Mouse (Mus musculus) embryonic fibroblast, embryonic 13.5 days (primary cell): ENCODE results near the gene Zfp428.

Experiments
- CTCF ChIP-seq: IDR thresholded peaks from 2 replicates; pipeline ENCODE4 v1.5.1; 2011; ENCODE audit warnings: mild to moderate bottlenecking, control low read depth, low read length, moderate library complexity, borderline replicate concordance; ENCODE audit not compliant: insufficient read depth
- POLR2A ChIP-seq: IDR thresholded peaks from 2 replicates; pipeline ENCODE4 v1.6.1; 2011; ENCODE audit warnings: low read depth, mild to moderate bottlenecking, control low read depth, low read length, moderate library complexity

DNA sequence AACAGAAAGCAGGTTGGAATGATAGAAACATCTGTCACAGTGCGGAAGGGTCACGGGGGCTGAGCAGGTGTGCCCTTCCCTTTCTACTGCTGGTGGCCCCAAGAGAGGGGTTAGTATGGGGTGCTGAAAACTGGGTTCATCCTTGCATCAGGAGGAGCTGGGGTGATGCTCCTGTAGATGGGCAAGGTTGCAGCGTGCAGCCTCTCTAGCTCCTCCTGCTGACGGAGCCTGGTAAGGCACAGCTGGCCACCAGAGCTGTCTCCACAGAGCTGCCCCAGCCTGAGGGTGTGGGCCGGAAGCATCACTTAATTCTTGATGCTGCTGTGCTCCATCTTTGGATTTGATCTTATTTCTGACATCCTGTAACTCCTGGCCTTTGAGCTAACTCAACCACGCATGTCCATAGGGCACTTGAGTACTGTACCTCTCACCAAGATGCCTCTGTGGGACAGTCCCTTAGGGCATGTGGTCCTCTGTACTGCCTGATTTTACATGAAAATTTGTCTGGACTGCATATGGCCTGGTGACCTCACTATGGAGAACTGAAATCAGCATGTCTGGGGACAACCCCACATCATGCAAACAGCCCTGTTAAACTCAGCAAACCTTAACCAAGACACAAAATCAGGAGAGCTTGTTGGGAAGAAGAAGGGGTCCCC, 57.9 kb downstream of the Zfp428 start:
- TF ChIP-seq CTCF: peak; percentile 95
- TF ChIP-seq POLR2A: no peak
